In genomic region chr14:105621124-105621523, GRCm38 (mm10) we compare ENCODE assay signal across 17 mouse cellular contexts.
A peak's percentile ranks its signal among the peaks of the same experiment; 100 is the strongest.
DNase-seq lines count a peak whose midpoint lies in the region; ATAC-seq and TF ChIP-seq lines count a peak whose summit lies in the region.
"Had no signal": no experiment of that assay in that cellular context is flagged by ENCODE, and none has a peak within 500 bp of the region (broad histone marks: within the 10 kb centered on the region; RNA-seq: fewer than 3 reads in every experiment).

No protein-coding gene starts in this region.

- no peaks in the 10 kb centered on the region for H3K27me3 ChIP-seq in hindbrain, embryonic 14.5 days (ENCODE audit: control insufficient read depth, insufficient read depth, low read length)
- H3K27me3 ChIP-seq in hindbrain, embryonic 13.5 days = no peaks in the 10 kb centered on the region
- no peaks in the 10 kb centered on the region for H3K27me3 ChIP-seq in midbrain, postnatal 0 days (ENCODE audit: insufficient read depth, low read length)
- H3K27me3 ChIP-seq in midbrain, embryonic 13.5 days = no peaks in the 10 kb centered on the region
- H3K27me3 ChIP-seq in forebrain, embryonic 16.5 days (replicated peaks; ENCODE audit: control insufficient read depth, insufficient read depth, low read length) = no peaks in the 10 kb centered on the region
- H3K27me3 ChIP-seq: embryonic facial prominence, embryonic 13.5 days had no signal

- peak; percentile 13 to 29 for DNase-seq in cerebellum, adult 18-20 months
- DNase-seq in cerebellum, adult 11 months = no peak
- DNase-seq in hindbrain, embryonic 14.5 days (ENCODE audit: low spot score) = no peak
- DNase-seq in midbrain, postnatal 0 days (ENCODE audit: low spot score) = peak; percentile 66
- DNase-seq in thymus, postnatal 4 days = no peak
- DNase-seq: adrenal gland, postnatal 36 days; gastrocnemius, postnatal 36 days; kidney, adult 9 months; lung, postnatal 36 days; right cerebral cortex, postnatal 4 days had no signal

- no peak for TF ChIP-seq CTCF in midbrain, postnatal 0 days (IDR thresholded peaks at IDR 0.05)

- no peak overlapping the region for H3K9ac ChIP-seq in hindbrain, embryonic 14.5 days
- H3K9ac ChIP-seq in hindbrain, embryonic 13.5 days = no peak overlapping the region
- no peak overlapping the region for H3K9ac ChIP-seq in midbrain, postnatal 0 days (replicated peaks; ENCODE audit: low read length, poor library complexity, severe bottlenecking)
- no peak overlapping the region for H3K9ac ChIP-seq in midbrain, embryonic 13.5 days (replicated peaks)
- no peak overlapping the region for H3K9ac ChIP-seq in forebrain, embryonic 16.5 days (replicated peaks; ENCODE audit: low read depth, low read length)
- H3K9ac ChIP-seq: embryonic facial prominence, embryonic 13.5 days had no signal

- no peak overlapping the region for H3K27ac ChIP-seq in hindbrain, embryonic 14.5 days
- no peak overlapping the region for H3K27ac ChIP-seq in hindbrain, embryonic 13.5 days
- H3K27ac ChIP-seq in midbrain, postnatal 0 days (ENCODE audit: low read depth, low read length) = 0 out of 2 replicates have a peak overlapping the region, but pooled peaks have one; percentile 38
- no peak overlapping the region for H3K27ac ChIP-seq in midbrain, embryonic 13.5 days
- no peak overlapping the region for H3K27ac ChIP-seq in forebrain, embryonic 16.5 days (ENCODE audit: low read length)
- H3K27ac ChIP-seq: embryonic facial prominence, embryonic 13.5 days; midbrain, embryonic 10.5 days had no signal

- WGBS in hindbrain, embryonic 14.5 days = 61% methylated on average over 6 of the region's 6 CpGs
- 61% methylated on average over 6 of the region's 6 CpGs for WGBS in hindbrain, embryonic 13.5 days
- WGBS in midbrain, postnatal 0 days = 61% methylated on average over 6 of the region's 6 CpGs
- WGBS in midbrain, embryonic 13.5 days = 70% methylated on average over 6 of the region's 6 CpGs
- WGBS in forebrain, embryonic 16.5 days = 32% methylated on average over 6 of the region's 6 CpGs

- H3K4me1 ChIP-seq in hindbrain, embryonic 14.5 days (replicated peaks; ENCODE audit: control insufficient read depth, insufficient read depth, low read length) = no peaks in the 10 kb centered on the region
- H3K4me1 ChIP-seq in hindbrain, embryonic 13.5 days (replicated peaks) = no peaks in the 10 kb centered on the region; the same call in 1 of the 2 replicates
- H3K4me1 ChIP-seq in midbrain, postnatal 0 days (ENCODE audit: insufficient read depth, low read length) = no peaks in the 10 kb centered on the region
- H3K4me1 ChIP-seq in midbrain, embryonic 13.5 days (replicated peaks) = no peaks in the 10 kb centered on the region
- peaks cover 6% of the 10 kb centered on the region for H3K4me1 ChIP-seq in forebrain, embryonic 16.5 days (replicated peaks; ENCODE audit: control insufficient read depth, insufficient read depth, low read length)
- H3K4me1 ChIP-seq: embryonic facial prominence, embryonic 13.5 days; midbrain, embryonic 10.5 days had no signal

- ATAC-seq in hindbrain, embryonic 14.5 days (ENCODE audit: low FRiP score) = peak; percentile 55; the same call in 1 of the 2 replicates
- ATAC-seq in hindbrain, embryonic 13.5 days (ENCODE audit: low FRiP score) = no peak
- no peak for ATAC-seq in midbrain, postnatal 0 days (ENCODE audit: low FRiP score)
- no peak for ATAC-seq in midbrain, embryonic 13.5 days
- peak; percentile 52 for ATAC-seq in forebrain, embryonic 16.5 days
- ATAC-seq: activated CD4-positive, CD25-positive, alpha-beta regulatory T cell, adult 4 months; inflammation-experienced regulatory T-cells, adult 6 months had no signal

- H3K9me3 ChIP-seq in hindbrain, embryonic 14.5 days (ENCODE audit: control insufficient read depth, low read length) = no peaks in the 10 kb centered on the region
- H3K9me3 ChIP-seq in hindbrain, embryonic 13.5 days = no peaks in the 10 kb centered on the region
- no peaks in the 10 kb centered on the region for H3K9me3 ChIP-seq in midbrain, postnatal 0 days (ENCODE audit: low read length)
- no peaks in the 10 kb centered on the region for H3K9me3 ChIP-seq in midbrain, embryonic 13.5 days
- no peaks in the 10 kb centered on the region for H3K9me3 ChIP-seq in forebrain, embryonic 16.5 days (ENCODE audit: control insufficient read depth, low read length)
- H3K9me3 ChIP-seq: embryonic facial prominence, embryonic 13.5 days; midbrain, embryonic 10.5 days had no signal

- no peak overlapping the region for H3K4me3 ChIP-seq in hindbrain, embryonic 14.5 days (replicated peaks; ENCODE audit: low read length)
- H3K4me3 ChIP-seq in hindbrain, embryonic 13.5 days = no peak overlapping the region
- H3K4me3 ChIP-seq in midbrain, postnatal 0 days (ENCODE audit: low read depth, low read length) = no peak overlapping the region
- H3K4me3 ChIP-seq in midbrain, embryonic 13.5 days (replicated peaks) = no peak overlapping the region
- no peak overlapping the region for H3K4me3 ChIP-seq in forebrain, embryonic 16.5 days (replicated peaks; ENCODE audit: low read length)
- H3K4me3 ChIP-seq: embryonic facial prominence, embryonic 13.5 days; midbrain, embryonic 10.5 days had no signal

- no peaks in the 10 kb centered on the region for H3K36me3 ChIP-seq in hindbrain, embryonic 14.5 days (replicated peaks; ENCODE audit: control insufficient read depth, insufficient read depth)
- no peaks in the 10 kb centered on the region for H3K36me3 ChIP-seq in hindbrain, embryonic 13.5 days
- H3K36me3 ChIP-seq in midbrain, postnatal 0 days (ENCODE audit: insufficient read depth, low read length) = no peaks in the 10 kb centered on the region
- H3K36me3 ChIP-seq in midbrain, embryonic 13.5 days = no peaks in the 10 kb centered on the region
- H3K36me3 ChIP-seq in forebrain, embryonic 16.5 days (ENCODE audit: control insufficient read depth, insufficient read depth) = no peaks in the 10 kb centered on the region
- H3K36me3 ChIP-seq: embryonic facial prominence, embryonic 13.5 days; midbrain, embryonic 10.5 days had no signal

- H3K4me2 ChIP-seq in hindbrain, embryonic 14.5 days (replicated peaks) = no peak overlapping the region
- no peak overlapping the region for H3K4me2 ChIP-seq in hindbrain, embryonic 13.5 days
- no peak overlapping the region for H3K4me2 ChIP-seq in midbrain, postnatal 0 days (ENCODE audit: low read depth, low read length, poor library complexity, severe bottlenecking)
- H3K4me2 ChIP-seq in midbrain, embryonic 13.5 days (replicated peaks) = no peak overlapping the region
- H3K4me2 ChIP-seq in forebrain, embryonic 16.5 days (ENCODE audit: low read length) = no peak overlapping the region
- H3K4me2 ChIP-seq: embryonic facial prominence, embryonic 13.5 days had no signal

Comparison
In these comparisons a context has a peak if more than half of its experiments do, and no peak if none do; other contexts are left out.
1. DNase-seq: peak in cerebellum, adult 18-20 months (2 of 2) and midbrain, postnatal 0 days (single experiment); none in cerebellum, adult 11 months (single experiment), hindbrain, embryonic 14.5 days (single experiment) and thymus, postnatal 4 days (single experiment).
2. ATAC-seq: peak in hindbrain, embryonic 14.5 days (single experiment) and forebrain, embryonic 16.5 days (single experiment); none in hindbrain, embryonic 13.5 days (single experiment), midbrain, postnatal 0 days (single experiment) and midbrain, embryonic 13.5 days (single experiment).